Mouse (Mus musculus) forebrain, postnatal 0 days (tissue): ENCODE data around the gene Casc3. TPM values are rescaled to one million over a fixed set of nuclear protein-coding genes. Genes with fewer than 3 reads are reported as not detected.

ENCODE experiments used
- ATAC-seq: fragments of 200-750 bp; cut with Nextera tagmentation; 2 replicates; pipeline ENCODE4 v1.8.0; 2017; ENCODE audit warnings: mild to moderate bottlenecking, moderate library complexity
- DNase-seq: peaks from one replicate; pipeline ENCODE4 v3.0.0-alpha.2; 2015
- H3K27ac ChIP-seq: fragments of 300-500 bp; sonication (generic); 2 replicates; pipeline ENCODE4 v1.5.1; 2014; ENCODE audit warnings: low read depth, mild to moderate bottlenecking, antibody characterized with exemption, low read length, moderate library complexity, mixed read lengths
- H3K27me3 ChIP-seq: fragments of 300-500 bp; sonication (generic); 2 replicates; pipeline ENCODE4 v1.6.1; 2014; ENCODE audit warnings: mild to moderate bottlenecking, low read length, mixed read lengths; ENCODE audit not compliant: insufficient read depth
- H3K36me3 ChIP-seq: fragments of 300-500 bp; sonication (generic); 2 replicates; pipeline ENCODE4 v1.6.1; 2014; ENCODE audit warnings: mild to moderate bottlenecking, moderate library complexity; ENCODE audit not compliant: insufficient read depth
- H3K4me1 ChIP-seq: fragments of 300-500 bp; sonication (generic); 2 replicates; pipeline ENCODE4 v1.6.1; 2014; ENCODE audit warnings: antibody characterized with exemption; ENCODE audit not compliant: insufficient read depth
- H3K4me2 ChIP-seq: fragments of 300-500 bp; sonication (generic); 2 replicates; pipeline ENCODE4 v1.6.1; 2014; ENCODE audit warnings: low read depth, mild to moderate bottlenecking, moderate library complexity
- H3K4me3 ChIP-seq: fragments of 300-500 bp; sonication (generic); 2 replicates; pipeline ENCODE4 v1.5.1; 2014; ENCODE audit warnings: low read depth, low read length, mixed read lengths
- H3K9ac ChIP-seq: fragments of 300-500 bp; sonication (generic); 2 replicates; pipeline ENCODE4 v1.6.1; 2014; ENCODE audit warnings: mild to moderate bottlenecking
- H3K9me3 ChIP-seq: fragments of 300-500 bp; sonication (generic); 2 replicates; pipeline ENCODE4 v1.6.1; 2016; ENCODE audit warnings: low read length
- CTCF ChIP-seq: sonication (generic); IDR thresholded peaks from 2 replicates; pipeline ENCODE4 v1.5.1; 2016; ENCODE audit warnings: antibody characterized with exemption, control low read depth, low read depth
- WGBS: fragments of 180-500 bp; shearing (Covaris S2); extraction: QIAGEN DNeasy Blood & Tissue Kit; methylation state at CpG from one replicate; pipeline ENCODE4 v1.1.7; 2014; 5-methylcytosine and 5-hydroxymethylcytosine counted together
- polyA plus RNA-seq: library from polyadenylated mRNA; unstranded; fragments of >200 nt; fragmentation: Nextera tagmentation; extraction: Ambion mirVana; gene quantifications from 2 replicates; pipeline ENCODE4 v1.2.1, GENCODE M21; 2015
- total RNA-seq: library from RNA; depleted of rRNA; stranded (reverse); fragments of >200 nt; gene quantifications from 2 replicates; pipeline ENCODE4 v1.2.3, GENCODE M21; 2014

Casc3 gene
- total and polyA plus RNA-seq, 2 experiments from 2014 or later, result 27.2 to 37.4 TPM

DNA sequence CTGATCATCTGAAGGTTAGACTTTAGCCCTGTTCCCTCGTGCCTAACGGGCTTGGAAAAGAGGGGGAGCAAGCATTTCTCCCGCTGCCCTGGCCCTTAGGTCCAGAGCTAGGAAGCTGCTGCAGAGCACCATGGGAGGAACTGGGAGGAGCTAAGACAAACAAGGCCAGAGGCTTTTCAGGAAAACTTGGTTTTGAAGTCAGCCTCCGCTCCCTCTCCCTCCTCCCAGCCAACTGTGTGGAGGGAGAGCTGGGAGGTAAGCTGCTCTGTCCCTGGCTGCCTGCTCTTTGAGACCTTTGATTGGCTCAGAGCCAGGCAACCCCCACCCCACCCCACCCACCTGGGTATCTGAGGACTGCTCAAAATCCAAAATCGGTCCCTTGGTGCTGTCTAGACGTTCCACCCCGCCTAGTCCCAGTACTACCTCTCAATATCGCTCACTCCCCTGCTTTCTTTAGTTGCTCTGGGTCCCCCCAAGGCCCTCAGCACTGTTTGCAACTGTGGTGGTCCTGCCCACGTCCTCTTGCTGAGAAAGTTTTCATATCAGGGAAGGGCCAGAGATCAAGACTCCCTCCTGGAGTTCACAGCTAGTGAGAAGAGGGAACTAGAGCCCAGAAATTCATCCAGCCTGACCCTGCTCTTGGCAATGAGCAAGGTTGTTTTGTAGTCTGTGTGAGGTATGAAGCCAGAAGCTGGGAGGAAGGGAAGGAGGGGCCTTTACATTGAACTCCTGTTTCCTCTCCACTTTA is 27.7 kb upstream of the Casc3 start:
- WGBS, result 9% methylated on average over 9 of the region's 9 CpGs
- TF ChIP-seq CTCF, result no peak
- H3K4me1 ChIP-seq, result peaks cover 33% of the 10 kb centered on the region
- no peak overlapping the region for H3K4me2 ChIP-seq
- 0 out of 2 replicates have a peak overlapping the region, but pooled peaks have one; percentile 30 for H3K27ac ChIP-seq
- H3K4me3 ChIP-seq, result no peak overlapping the region
- no peaks in the 10 kb centered on the region for H3K36me3 ChIP-seq
- no peaks in the 10 kb centered on the region for H3K9me3 ChIP-seq
- no peak overlapping the region for H3K9ac ChIP-seq
- no peak for ATAC-seq
- H3K27me3 ChIP-seq, result no peaks in the 10 kb centered on the region
- DNase-seq, result peak; percentile 0

DNA sequence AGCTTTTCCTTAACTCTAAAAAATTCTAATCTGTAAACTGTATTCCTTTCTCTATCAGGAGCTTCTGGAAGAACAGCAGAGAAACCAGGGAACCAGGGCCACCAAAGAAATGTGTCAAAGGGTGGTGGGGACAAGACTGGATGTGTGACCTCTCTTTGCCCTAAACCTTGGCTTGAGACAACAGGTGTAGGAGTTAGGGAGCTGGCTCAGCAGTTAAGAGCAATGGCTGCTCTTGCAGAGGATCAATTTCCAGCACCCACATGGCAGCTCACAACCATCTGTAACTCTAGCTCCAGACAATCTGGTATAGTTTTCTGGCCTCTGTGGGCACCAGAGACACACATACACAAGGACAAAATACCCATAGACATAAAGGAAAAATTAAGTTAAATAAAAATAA is 26.8 kb upstream of the Casc3 start:
- Histone ChIP-seq H3K36me3 (no peaks in the 10 kb centered on the region), H3K4me2 (no peak overlapping the region), H3K27ac (no peak overlapping the region), H3K4me1 (peaks cover 41% of the 10 kb centered on the region), H3K4me3 (no peak overlapping the region), H3K27me3 (no peaks in the 10 kb centered on the region), H3K9ac (no peak overlapping the region), H3K9me3 (no peaks in the 10 kb centered on the region)
- ATAC-seq (no peak), DNase-seq (no peak)
- no peak for TF ChIP-seq CTCF

DNA sequence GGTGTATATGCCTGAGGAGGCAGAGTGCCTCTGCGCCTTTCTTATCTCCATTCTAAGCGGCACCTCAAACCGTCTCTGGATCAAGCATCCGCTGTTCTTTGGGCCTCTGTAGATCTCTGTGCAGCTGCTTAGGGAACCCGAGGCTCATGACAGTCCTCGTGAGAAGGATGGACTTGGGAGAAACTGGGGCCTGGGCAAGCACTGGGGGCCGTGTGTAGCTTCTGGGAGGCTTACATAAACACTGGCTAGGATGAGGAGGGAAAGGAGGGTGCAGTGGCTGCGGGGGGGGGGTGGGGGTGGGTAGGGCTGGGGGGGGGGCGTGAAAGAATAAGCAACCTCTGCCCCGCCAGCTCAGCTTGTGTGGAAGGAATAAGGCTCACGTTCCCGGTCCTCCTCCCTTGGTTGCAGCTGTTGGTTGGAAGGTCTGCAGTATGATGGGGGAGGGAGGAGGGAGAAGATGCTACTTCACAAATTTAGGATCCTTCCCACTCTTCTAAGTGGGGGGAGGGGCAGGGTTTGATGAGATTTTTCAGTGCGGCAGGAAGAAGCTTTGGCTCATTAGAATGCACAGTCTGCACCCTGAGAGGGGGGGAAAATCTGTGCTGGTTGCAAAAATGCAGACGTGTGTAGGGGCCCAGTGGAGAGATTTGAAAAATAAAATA is 22.7 kb upstream of the Casc3 start:
- peaks cover 31% of the 10 kb centered on the region for H3K4me1 ChIP-seq
- no peak for TF ChIP-seq CTCF
- ATAC-seq, result peak; percentile 38
- no peak overlapping the region for H3K4me3 ChIP-seq
- H3K9me3 ChIP-seq, result no peaks in the 10 kb centered on the region
- DNase-seq, result peak; percentile 80
- WGBS, result 22% methylated on average over 12 of the region's 14 CpGs
- peak overlapping the region; percentile 35; the same call in 1 of the 2 replicates for H3K9ac ChIP-seq
- no peaks in the 10 kb centered on the region for H3K27me3 ChIP-seq
- H3K36me3 ChIP-seq, result no peaks in the 10 kb centered on the region
- peak overlapping the region; percentile 87 for H3K27ac ChIP-seq
- peak overlapping the region; percentile 41; the same call in 1 of the 2 replicates for H3K4me2 ChIP-seq

DNA sequence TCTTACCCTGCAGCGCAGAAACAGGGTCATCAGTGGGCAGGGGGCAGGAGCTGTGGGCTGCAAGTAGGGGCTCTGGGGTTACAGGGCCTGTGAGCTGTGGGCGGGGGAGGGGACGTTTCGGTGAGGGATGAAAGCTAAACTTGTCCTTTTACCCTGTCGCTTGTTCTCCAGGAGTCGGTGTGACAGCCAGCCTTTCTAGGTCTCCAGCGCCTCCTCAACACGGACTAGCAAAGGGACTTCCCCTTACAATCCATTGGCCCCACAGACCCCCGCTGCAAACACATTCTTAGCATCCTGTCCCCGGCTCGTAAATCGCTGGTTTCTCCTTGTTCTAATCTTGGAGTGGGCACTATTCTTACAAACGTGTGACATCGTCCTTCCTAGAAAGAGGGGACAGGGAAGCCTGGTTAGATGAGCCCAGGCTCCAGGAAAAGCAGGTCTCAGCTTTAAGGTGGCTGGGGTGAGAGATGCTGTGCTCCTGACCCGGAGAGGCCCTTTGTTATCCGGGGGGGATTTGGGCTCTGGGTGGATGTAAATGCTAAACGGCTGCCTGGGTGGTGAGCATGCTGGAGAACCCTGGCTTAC is 22.0 kb upstream of the Casc3 start:
- Histone ChIP-seq H3K27ac (peak overlapping the region; percentile 87), H3K36me3 (no peaks in the 10 kb centered on the region), H3K4me3 (no peak overlapping the region), H3K4me2 (peak overlapping the region; percentile 41), H3K4me1 (peaks cover 31% of the 10 kb centered on the region), H3K9me3 (no peaks in the 10 kb centered on the region), H3K27me3 (no peaks in the 10 kb centered on the region), H3K9ac (peak overlapping the region; percentile 41)
- DNase-seq (peak; percentile 26), ATAC-seq (no peak)
- 7% methylated on average over 17 of the region's 17 CpGs for WGBS
- no peak for TF ChIP-seq CTCF

DNA sequence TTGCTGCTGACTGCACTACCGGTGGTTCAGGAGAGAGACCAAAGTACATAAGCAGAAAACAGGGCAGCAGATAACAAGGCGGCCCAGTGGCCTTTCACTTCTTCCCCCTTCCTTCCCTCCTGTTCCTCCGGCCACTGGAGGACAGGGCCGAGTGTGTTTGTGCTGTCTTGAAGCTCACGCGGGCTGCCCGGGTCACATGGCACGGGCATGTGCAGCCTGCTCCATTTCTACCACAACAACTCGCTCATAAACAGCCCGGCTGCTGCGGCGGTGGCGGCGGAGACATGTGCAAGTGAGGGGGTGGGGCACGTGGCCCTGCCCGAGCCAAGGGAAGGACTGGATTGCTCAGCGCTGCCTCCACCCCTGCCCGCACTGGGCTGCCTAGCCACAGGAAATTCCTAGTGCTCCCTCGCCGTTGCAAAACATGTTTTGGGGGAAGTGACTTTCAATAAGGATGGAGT is 21.4 kb upstream of the Casc3 start:
- peak overlapping the region; percentile 87 for H3K27ac ChIP-seq
- peak overlapping the region; percentile 41 for H3K9ac ChIP-seq
- peak; percentile 70 for ATAC-seq
- under 1% methylated on average over 20 of the region's 20 CpGs for WGBS
- peak overlapping the region; percentile 41 for H3K4me2 ChIP-seq
- H3K9me3 ChIP-seq, result no peaks in the 10 kb centered on the region
- TF ChIP-seq CTCF, result no peak
- H3K27me3 ChIP-seq, result no peaks in the 10 kb centered on the region
- H3K36me3 ChIP-seq, result no peaks in the 10 kb centered on the region
- peak; percentile 75 for DNase-seq
- peak overlapping the region; percentile 14; the same call in 1 of the 2 replicates for H3K4me3 ChIP-seq
- H3K4me1 ChIP-seq, result peaks cover 31% of the 10 kb centered on the region

DNA sequence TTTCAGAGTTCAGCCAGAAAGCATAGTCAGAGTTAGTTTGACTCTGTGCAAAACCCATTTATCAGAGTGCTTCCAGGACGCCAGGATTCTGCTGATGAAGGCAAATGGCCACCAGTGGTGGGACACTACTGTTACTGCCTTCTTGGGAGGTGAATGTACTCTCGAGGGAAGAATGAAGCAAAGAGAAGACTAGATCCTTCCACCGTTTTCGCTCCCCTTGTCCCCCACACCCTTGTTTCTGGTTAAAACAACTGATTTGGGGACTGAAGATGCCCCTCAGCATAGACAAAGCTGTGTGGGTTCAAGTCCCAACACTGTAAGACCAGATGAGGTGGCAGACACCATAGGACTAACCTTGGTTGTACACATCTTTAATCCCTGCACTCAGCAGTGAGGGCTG is 20.6 kb upstream of the Casc3 start:
- peak overlapping the region; percentile 41; the same call in 1 of the 2 replicates for H3K9ac ChIP-seq
- H3K9me3 ChIP-seq, result no peaks in the 10 kb centered on the region
- H3K4me2 ChIP-seq, result no peak overlapping the region
- 71% methylated on average over 4 of the region's 4 CpGs for WGBS
- no peaks in the 10 kb centered on the region for H3K27me3 ChIP-seq
- ATAC-seq (no peak), DNase-seq (no peak)
- no peaks in the 10 kb centered on the region for H3K36me3 ChIP-seq
- peaks cover 31% of the 10 kb centered on the region for H3K4me1 ChIP-seq
- H3K27ac ChIP-seq, result no peak overlapping the region
- TF ChIP-seq CTCF, result no peak
- H3K4me3 ChIP-seq, result no peak overlapping the region
